In the genomic region with DNA sequence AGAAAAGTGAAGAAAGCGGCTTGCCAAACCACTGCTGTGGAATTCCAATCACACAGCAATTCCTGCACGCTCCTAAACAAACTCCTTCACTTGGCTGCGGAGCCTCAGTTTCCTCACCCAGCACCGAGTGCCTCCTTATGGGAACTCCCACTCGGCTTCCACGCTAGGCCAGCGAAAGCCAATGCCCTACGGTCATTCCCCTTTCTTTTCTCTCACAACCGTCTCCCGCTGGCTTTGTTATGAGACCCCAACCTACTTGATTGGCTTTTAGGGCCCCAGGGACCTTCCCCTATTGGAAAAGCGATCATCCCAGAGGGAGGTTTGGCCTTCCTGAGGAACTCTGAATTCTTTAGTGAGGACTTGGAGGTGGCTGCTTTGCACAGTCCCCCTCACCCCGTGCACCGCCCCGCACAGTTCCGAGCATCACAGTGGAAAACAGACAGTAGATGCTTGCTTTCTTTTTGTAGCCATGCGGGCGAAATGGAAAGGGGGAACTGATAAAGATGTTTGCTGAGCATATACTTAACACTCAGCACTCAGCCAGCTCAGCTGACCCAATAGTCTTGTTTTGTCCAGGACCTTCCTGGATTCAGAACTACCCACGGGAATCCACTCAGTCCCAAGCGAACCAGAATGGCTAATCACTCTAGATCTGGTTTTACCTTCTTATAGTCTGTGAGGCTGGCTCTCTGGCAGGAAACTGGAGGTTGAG, we compare ENCODE assay signal across 9 mouse cellular contexts. TPM values are rescaled to one million over a fixed set of nuclear protein-coding genes. Genes with fewer than 3 reads are reported as not detected.
A peak's percentile ranks its signal among the peaks of the same experiment; 100 is the strongest.
DNase-seq lines count a peak whose midpoint lies in the region; ATAC-seq lines count a peak whose summit lies in the region.
"Had no signal": no experiment of that assay in that cellular context is flagged by ENCODE, and none has a peak within 500 bp of the region (broad histone marks: within the 10 kb centered on the region; RNA-seq: fewer than 3 reads in every experiment).

No protein-coding gene starts in this region.

- H3K4me1 ChIP-seq in kidney, embryonic 15.5 days = peaks cover 73% of the 10 kb centered on the region
- H3K4me1 ChIP-seq in intestine, embryonic 14.5 days (replicated peaks; ENCODE audit: control insufficient read depth, insufficient read depth, low read length) = peaks cover 31% of the 10 kb centered on the region; the same call in 1 of the 2 replicates

- H3K27ac ChIP-seq in kidney, embryonic 15.5 days = peak overlapping the region; percentile 51; the same call in 1 of the 2 replicates
- no peak overlapping the region for H3K27ac ChIP-seq in intestine, embryonic 14.5 days (ENCODE audit: low read depth)

- H3K27me3 ChIP-seq in kidney, embryonic 15.5 days = peaks cover 42% of the 10 kb centered on the region
- H3K27me3 ChIP-seq in intestine, embryonic 14.5 days (replicated peaks; ENCODE audit: control insufficient read depth, insufficient read depth, low read length) = peaks cover 33% of the 10 kb centered on the region

- ATAC-seq in kidney, embryonic 15.5 days (replicated peaks; ENCODE audit: low FRiP score) = no peak
- no peak for ATAC-seq in intestine, embryonic 14.5 days (replicated peaks; ENCODE audit: low FRiP score, low TSS enrichment, low read depth)

- peak overlapping the region; percentile 52 for H3K9ac ChIP-seq in kidney, embryonic 15.5 days
- H3K9ac ChIP-seq in intestine, embryonic 14.5 days (ENCODE audit: low read length) = peak overlapping the region; percentile 48

- no peaks in the 10 kb centered on the region for H3K9me3 ChIP-seq in kidney, embryonic 15.5 days (replicated peaks)
- no peaks in the 10 kb centered on the region for H3K9me3 ChIP-seq in intestine, embryonic 14.5 days (ENCODE audit: control insufficient read depth, low read length)

- H3K36me3 ChIP-seq in kidney, embryonic 15.5 days = 0 out of 2 replicates have a peak, but pooled peaks cover 2% of the 10 kb centered on the region
- no peaks in the 10 kb centered on the region for H3K36me3 ChIP-seq in intestine, embryonic 14.5 days (ENCODE audit: control insufficient read depth, insufficient read depth, low read length)

- DNase-seq in kidney, postnatal 4 days = no peak
- peak; percentile 62 for DNase-seq in embryo, embryonic 11 days
- no peak for DNase-seq in intestine, embryonic 14.5 days (ENCODE audit: low spot score)
- DNase-seq in naive thymus-derived CD4-positive, alpha-beta T cell, adult 2 months (ENCODE audit: low read depth) = peak; percentile 39
- no peak for DNase-seq in yolk sac, embryonic 10.5 days (ENCODE audit: low spot score)
- DNase-seq in adrenal gland, adult 2 months = no peak
- DNase-seq in thymus, adult 18-20 months = no peak
- DNase-seq: kidney, adult 8-10 months had no signal

- H3K4me3 ChIP-seq in kidney, embryonic 15.5 days (replicated peaks) = peak overlapping the region; percentile 52
- peak overlapping the region; percentile 58 for H3K4me3 ChIP-seq in intestine, embryonic 14.5 days (ENCODE audit: low read depth, low read length)

- peak overlapping the region; percentile 83 for H3K4me2 ChIP-seq in kidney, embryonic 15.5 days
- peak overlapping the region; percentile 96 for H3K4me2 ChIP-seq in intestine, embryonic 14.5 days (ENCODE audit: low read length)

- 9% methylated on average over 19 of the region's 19 CpGs for WGBS in kidney, embryonic 15.5 days
- WGBS in intestine, embryonic 14.5 days = 10% methylated on average over 19 of the region's 19 CpGs

RNA-seq across cellular contexts. Expression of a gene that starts 0.5 kb away (rescaled TPM):
- 35.6 and 38.7 TPM in 2 replicates for polyA plus RNA-seq in kidney, embryonic 15.5 days (2015; fragmentation: Nextera tagmentation; extraction: Ambion mirVana)
- polyA plus RNA-seq in intestine, embryonic 14.5 days (2014; fragmentation: Nextera tagmentation; extraction: Ambion mirVana) = 25.7 and 28.1 TPM in 2 replicates
- 10 to 100 TPM; 21.1 to 36.6 TPM for total RNA-seq in adrenal gland, adult 2 months (2021)
- 63.9 and 72.0 TPM in 2 replicates for polyA plus RNA-seq in adrenal gland, adult 2 months (2012; rRNA removed)

RNA-seq across cellular contexts. Expression of a gene that starts 21.1 kb away (rescaled TPM):
- 73.1 and 81.1 TPM in 2 replicates for polyA plus RNA-seq in kidney, embryonic 15.5 days (2015; fragmentation: Nextera tagmentation; extraction: Ambion mirVana)
- 76.0 and 85.5 TPM in 2 replicates for polyA plus RNA-seq in intestine, embryonic 14.5 days (2014; fragmentation: Nextera tagmentation; extraction: Ambion mirVana)
- 10 to 100 TPM; 45.1 to 51.6 TPM for total RNA-seq in adrenal gland, adult 2 months (2021)
- 66.3 and 67.2 TPM in 2 replicates for polyA plus RNA-seq in adrenal gland, adult 2 months (2012; rRNA removed)

RNA-seq across cellular contexts. Expression of a gene that starts 24.7 kb away (rescaled TPM):
- 7.0 and 8.9 TPM in 2 replicates for polyA plus RNA-seq in kidney, embryonic 15.5 days (2015; fragmentation: Nextera tagmentation; extraction: Ambion mirVana)
- polyA plus RNA-seq in intestine, embryonic 14.5 days (2014; fragmentation: Nextera tagmentation; extraction: Ambion mirVana) = 6.7 and 7.7 TPM in 2 replicates
- total RNA-seq in adrenal gland, adult 2 months (2021) = 1 to 10 TPM; 1.4 to 2.7 TPM
- polyA plus RNA-seq in adrenal gland, adult 2 months (2012; rRNA removed) = 5.6 and 6.7 TPM in 2 replicates

RNA-seq across cellular contexts. Expression of a gene that starts 25.3 kb away (rescaled TPM):
- polyA plus RNA-seq in kidney, embryonic 15.5 days (2015; fragmentation: Nextera tagmentation; extraction: Ambion mirVana) = 160 and 170 TPM in 2 replicates
- 155 and 168 TPM in 2 replicates for polyA plus RNA-seq in intestine, embryonic 14.5 days (2014; fragmentation: Nextera tagmentation; extraction: Ambion mirVana)
- 100 to 1,000 TPM; 114 to 124 TPM for total RNA-seq in adrenal gland, adult 2 months (2021)
- 304 and 353 TPM in 2 replicates for polyA plus RNA-seq in adrenal gland, adult 2 months (2012; rRNA removed)

RNA-seq across cellular contexts. Expression of a gene that starts 29.7 kb away (rescaled TPM):
- polyA plus RNA-seq in kidney, embryonic 15.5 days (2015; fragmentation: Nextera tagmentation; extraction: Ambion mirVana) = 0.21 TPM in 1 of 2 replicates, not detected in the other
- polyA plus RNA-seq in intestine, embryonic 14.5 days (2014; fragmentation: Nextera tagmentation; extraction: Ambion mirVana) = not detected in 2 replicates
- not detected for total RNA-seq in adrenal gland, adult 2 months (2021)
- polyA plus RNA-seq in adrenal gland, adult 2 months (2012; rRNA removed) = not detected in 2 replicates

Comparison
In these comparisons a context has a peak if more than half of its experiments do, and no peak if none do; other contexts are left out.
1. DNase-seq: peak in embryo, embryonic 11 days (single experiment) and naive thymus-derived CD4-positive, alpha-beta T cell, adult 2 months (single experiment); none in kidney, postnatal 4 days (0 of 2), intestine, embryonic 14.5 days (single experiment), yolk sac, embryonic 10.5 days (single experiment), adrenal gland, adult 2 months (single experiment) and thymus, adult 18-20 months (0 of 2).